Mouse (Mus musculus) heart, adult 2 months (tissue): ENCODE data around the gene E330034G19Rik. TPM values are rescaled to one million over a fixed set of nuclear protein-coding genes. Genes with fewer than 3 reads are reported as not detected.

Experiments
- DNase-seq, 2 experiments: peaks; one replicate each; pipeline ENCODE4 v3.0.0; 2021
- H3K27ac ChIP-seq: fragments of 200-600 bp; 2 replicates; pipeline ENCODE4 v1.8.1; 2022
- H3K27me3 ChIP-seq: fragments of 200-500 bp; 2 replicates; pipeline ENCODE4 v1.6.1; 2012; ENCODE audit warnings: mild to moderate bottlenecking, low read length, inconsistent platforms, mixed read lengths; ENCODE audit not compliant: control insufficient read depth, insufficient read depth
- H3K36me3 ChIP-seq: fragments of 200-500 bp; 2 replicates; pipeline ENCODE4 v1.6.1; 2012; ENCODE audit warnings: low read length, inconsistent platforms; ENCODE audit not compliant: control insufficient read depth, insufficient read depth
- H3K4me1 ChIP-seq: fragments of 200-500 bp; 2 replicates; pipeline ENCODE4 v1.6.1; 2011; ENCODE audit warnings: low read length; ENCODE audit not compliant: control insufficient read depth, insufficient read depth
- H3K4me3 ChIP-seq: fragments of 200-600 bp; 2 replicates; pipeline ENCODE4 v1.8.1; 2022
- H3K79me2 ChIP-seq: fragments of 200-500 bp; replicated peaks from 2 replicates; pipeline ENCODE4 v1.6.1; 2012; ENCODE audit warnings: mild to moderate bottlenecking, inconsistent platforms, low read length, moderate library complexity, mixed read lengths; ENCODE audit not compliant: control insufficient read depth, insufficient read depth
- H3K9ac ChIP-seq: fragments of 200-500 bp; 2 replicates; pipeline ENCODE4 v1.6.1; 2012; ENCODE audit warnings: low read depth, mild to moderate bottlenecking, control low read depth, inconsistent platforms, low read length, mixed read lengths
- CTCF ChIP-seq: fragments of 200-600 bp; IDR thresholded peaks from 2 replicates; pipeline ENCODE4 v1.8.1; 2022; ENCODE audit warnings: antibody characterized with exemption, mild to moderate bottlenecking, moderate library complexity
- EP300 ChIP-seq: fragments of 200-500 bp; IDR thresholded peaks from 2 replicates; pipeline ENCODE4 v1.6.1; 2011; ENCODE audit warnings: low read depth, low read length, control low read depth; ENCODE audit not compliant: insufficient read depth
- POLR2A ChIP-seq: fragments of 200-500 bp; IDR thresholded peaks from 2 replicates; pipeline ENCODE4 v1.6.1; 2011; ENCODE audit warnings: mild to moderate bottlenecking, low read depth, low read length, control low read depth; ENCODE audit not compliant: insufficient read depth
- WGBS: fragments of 180-500 bp; shearing (Covaris S2); methylation state at CpG from one replicate; pipeline ENCODE4 v1.1.7; 2018; 5-methylcytosine and 5-hydroxymethylcytosine counted together
- intact Hi-C: fragments of 180-260 bp; cut with DNase I; formaldehyde crosslinking; loops from one replicate; pipeline ENCODE4 v1.15.1; 2025
- long read RNA-seq: library from polyadenylated mRNA; stranded (forward); transcript quantifications from one replicate; pipeline ENCODE4 v2.0.0, GENCODE M21; 2021
- polyA plus RNA-seq: library from polyadenylated mRNA; depleted of rRNA; stranded (reverse); fragments of >200 nt; gene quantifications from 2 replicates; pipeline ENCODE4 v1.2.3, GENCODE M21; 2012; rRNA removed
- total RNA-seq, 2 experiments: library from RNA; stranded (reverse); gene quantifications; 2 replicates each; pipeline ENCODE4 v1.2.3; 2021

E330034G19Rik gene
- total RNA-seq: not detected
- not detected in 2 replicates for polyA plus RNA-seq
- long read RNA-seq: 0 reads

DNA sequence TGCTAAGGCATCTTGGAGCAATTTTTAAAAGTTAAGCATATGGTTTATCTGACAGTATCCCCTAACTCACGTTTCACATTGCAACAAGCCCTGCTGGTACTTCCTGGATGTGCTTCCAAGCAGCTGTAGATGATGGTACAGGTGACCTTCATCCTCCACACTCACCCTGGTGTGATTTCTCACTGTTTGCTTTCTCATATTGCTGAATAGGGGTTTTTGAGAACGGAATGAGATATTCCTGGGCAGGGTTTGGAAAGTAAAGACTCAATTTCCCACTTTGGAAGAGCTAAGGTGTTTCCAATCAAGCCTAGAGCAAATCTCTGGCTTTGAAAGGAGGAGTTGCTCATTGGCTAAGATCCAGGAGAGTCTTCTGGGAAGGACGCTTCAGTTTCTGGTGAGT lies at the start of gene E330034G19Rik:
Gene E330034G19Rik (plus strand): TSS at position 301 of the 400 bp plus-strand sequence.
- H3K79me2 ChIP-seq: no peaks in the 10 kb centered on the region
- H3K36me3 ChIP-seq: no peaks in the 10 kb centered on the region
- DNase-seq: no peak
- intact Hi-C loops: no loop called here
- H3K27ac ChIP-seq: no peak within 1 kb of the TSS
- H3K4me1 ChIP-seq: no peaks in the 10 kb centered on the region
- WGBS: 32% methylated on average over 3 of the region's 3 CpGs
- no peaks in the 10 kb centered on the region; the same call in 1 of the 2 replicates for H3K27me3 ChIP-seq
- H3K9ac ChIP-seq: no peak within 1 kb of the TSS
- no peak for TF ChIP-seq EP300
- TF ChIP-seq CTCF: no peak
- no peak for TF ChIP-seq POLR2A
- no peak within 1 kb of the TSS for H3K4me3 ChIP-seq

DNA sequence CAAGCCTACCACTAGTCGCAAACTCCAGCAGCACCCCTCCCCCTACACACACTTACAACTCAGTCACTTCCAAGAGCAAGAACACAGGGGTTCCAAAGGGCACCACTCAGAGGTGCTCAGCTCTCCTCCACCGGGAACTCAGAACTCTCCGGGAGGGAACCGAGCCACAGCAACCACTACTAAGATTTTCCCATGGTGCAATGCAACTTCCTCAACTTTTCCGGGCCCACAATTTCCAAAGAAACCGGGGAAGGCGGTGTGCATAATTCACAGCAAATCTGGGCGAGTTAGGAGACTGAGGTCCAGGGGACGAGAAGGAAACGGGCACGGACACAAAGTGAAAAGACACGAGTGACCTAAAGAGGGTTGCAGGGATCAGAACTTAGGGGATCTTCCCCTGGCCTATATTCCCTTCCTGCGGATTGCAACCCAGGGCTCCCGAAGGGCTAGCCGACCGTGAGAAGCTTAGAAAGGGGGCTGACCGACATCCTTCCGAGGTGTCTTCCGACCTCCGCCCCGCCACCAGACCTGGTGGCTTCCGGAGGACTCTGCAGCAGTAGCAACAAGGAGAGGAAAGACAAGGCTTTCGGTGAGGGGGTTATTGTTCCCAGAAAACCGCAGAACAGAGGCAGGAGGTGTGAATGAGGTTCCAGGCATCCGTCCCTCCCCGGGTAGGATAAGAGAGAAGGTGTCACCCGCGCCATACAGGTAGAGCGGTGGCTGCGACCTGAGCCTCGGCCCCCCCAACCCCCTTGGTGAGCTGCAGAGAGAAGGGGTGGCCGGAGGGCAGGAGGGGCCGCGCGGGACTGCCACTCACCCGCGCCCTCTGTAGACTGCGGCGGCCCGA lies 48.5 kb upstream of the E330034G19Rik start:
- peak overlapping the region; percentile 79 for H3K27ac ChIP-seq

GRCm38 (mm10) chr14:24245177-24246081 lies 47.6 kb upstream of the E330034G19Rik start, which contains the start of gene Dlg5:
Dlg5 (minus strand) TSS chr14:24245920.
- Histone ChIP-seq H3K4me1 (no peaks in the 10 kb centered on the region), H3K27ac (peak within 1 kb of the TSS; percentile 79), H3K36me3 (no peaks in the 10 kb centered on the region), H3K79me2 (no peaks in the 10 kb centered on the region), H3K9ac (peak within 1 kb of the TSS; percentile 97), H3K27me3 (no peaks in the 10 kb centered on the region), H3K4me3 (peak within 1 kb of the TSS; percentile 87)
- peak; percentile 77 to 81 for DNase-seq
- 1% methylated on average over 93 of the region's 98 CpGs for WGBS
- intact Hi-C loops: no loop called here
- 0 out of 2 replicates have a peak, but pooled peaks have one; percentile 28 for TF ChIP-seq POLR2A
- no peak for TF ChIP-seq EP300

More for the DNA sequence above, 48.5 kb upstream of the E330034G19Rik start:
- peak; percentile 39 to 45 for DNase-seq
- intact Hi-C loops: no loop called here
- H3K36me3 ChIP-seq: no peaks in the 10 kb centered on the region
- 2% methylated on average over 40 of the region's 40 CpGs for WGBS
- H3K27me3 ChIP-seq: no peaks in the 10 kb centered on the region
- peaks cover 2% of the 10 kb centered on the region; the same call in 1 of the 2 replicates for H3K79me2 ChIP-seq
- H3K9ac ChIP-seq: peak overlapping the region; percentile 97
- H3K4me1 ChIP-seq: no peaks in the 10 kb centered on the region
- peak overlapping the region; percentile 87 for H3K4me3 ChIP-seq
- no peak for TF ChIP-seq POLR2A
- TF ChIP-seq EP300: no peak
- no peak for TF ChIP-seq CTCF

GRCm38 (mm10) chr14:24249926-24250325 lies 43.1 kb upstream of the E330034G19Rik start:
- H3K27ac ChIP-seq: no peak overlapping the region
- no peaks in the 10 kb centered on the region for H3K79me2 ChIP-seq
- no peak for DNase-seq
- H3K4me3 ChIP-seq: no peak overlapping the region
- no peaks in the 10 kb centered on the region for H3K36me3 ChIP-seq
- TF ChIP-seq EP300 (no peak), CTCF (no peak), POLR2A (no peak)
- H3K4me1 ChIP-seq: no peaks in the 10 kb centered on the region
- no peaks in the 10 kb centered on the region for H3K27me3 ChIP-seq
- intact Hi-C loops: no loop called here
- no peak overlapping the region for H3K9ac ChIP-seq
- WGBS: 56% methylated on average over 2 of the region's 2 CpGs

- intact Hi-C loops: no loop called here
- Histone ChIP-seq H3K27me3 (no peaks in the 10 kb centered on the region), H3K4me3 (no peak overlapping the region), H3K9ac (no peak overlapping the region), H3K4me1 (no peaks in the 10 kb centered on the region), H3K27ac (no peak overlapping the region), H3K36me3 (no peaks in the 10 kb centered on the region), H3K79me2 (no peaks in the 10 kb centered on the region)
- DNase-seq: no peak
- 59% methylated on average over 1 of the region's 1 CpGs for WGBS
- no peak for TF ChIP-seq POLR2A
- no peak for TF ChIP-seq EP300
- TF ChIP-seq CTCF: no peak
Measured at GRCm38 (mm10) chr14:24251326-24251725, 41.7 kb upstream of the E330034G19Rik start.
